27 mouse cellular contexts compared by ENCODE assay signal in genomic region chr15:11053678-11054439, GRCm38 (mm10). TPM values are rescaled to one million over a fixed set of nuclear protein-coding genes. Genes with fewer than 3 reads are reported as not detected.
DNase-seq lines count a peak whose midpoint lies in the region; ATAC-seq and TF ChIP-seq lines count a peak whose summit lies in the region.
"Had no signal": no experiment of that assay in that cellular context is flagged by ENCODE, and none has a peak within 500 bp of the region (broad histone marks: within the 10 kb centered on the region; RNA-seq: fewer than 3 reads in every experiment).

No protein-coding gene starts in this region.

- H3K27ac ChIP-seq in heart, embryonic 10.5 days = no peak overlapping the region
- H3K27ac ChIP-seq in hindbrain, embryonic 13.5 days = no peak overlapping the region
- H3K27ac ChIP-seq in midbrain, embryonic 14.5 days (replicated peaks; ENCODE audit: low read depth, low read length) = no peak overlapping the region
- H3K27ac ChIP-seq: embryonic facial prominence, embryonic 13.5 days; gastrocnemius, adult 2 months; intestine, embryonic 15.5 days; limb, embryonic 10.5 days had no signal

- H3K4me3 ChIP-seq in heart, embryonic 10.5 days = no peak overlapping the region
- no peak overlapping the region for H3K4me3 ChIP-seq in hindbrain, embryonic 13.5 days
- H3K4me3 ChIP-seq in midbrain, embryonic 14.5 days (replicated peaks; ENCODE audit: low read depth, low read length) = no peak overlapping the region
- H3K4me3 ChIP-seq: embryonic facial prominence, embryonic 13.5 days; erythroblast, embryonic 14.5 days; gastrocnemius, adult 2 months; intestine, embryonic 15.5 days; limb, embryonic 10.5 days had no signal

- no peak overlapping the region for H3K9ac ChIP-seq in hindbrain, embryonic 13.5 days
- no peak overlapping the region for H3K9ac ChIP-seq in midbrain, embryonic 14.5 days (replicated peaks; ENCODE audit: low read length)
- H3K9ac ChIP-seq: embryonic facial prominence, embryonic 13.5 days; intestine, embryonic 15.5 days had no signal

- ATAC-seq in hindbrain, embryonic 13.5 days (ENCODE audit: low FRiP score) = peak; percentile 21; the same call in 1 of the 2 replicates
- ATAC-seq in midbrain, embryonic 14.5 days (ENCODE audit: low FRiP score, low TSS enrichment) = peak; percentile 67; the same call in 1 of the 2 replicates
- ATAC-seq: intestine, embryonic 15.5 days; Patski had no signal

- no peak overlapping the region for H3K4me2 ChIP-seq in hindbrain, embryonic 13.5 days
- no peak overlapping the region for H3K4me2 ChIP-seq in midbrain, embryonic 14.5 days (ENCODE audit: low read length)
- H3K4me2 ChIP-seq: embryonic facial prominence, embryonic 13.5 days; heart, embryonic 11.5 days; intestine, embryonic 15.5 days had no signal

- no peaks in the 10 kb centered on the region for H3K27me3 ChIP-seq in heart, embryonic 10.5 days (ENCODE audit: insufficient read depth, poor library complexity, severe bottlenecking)
- no peaks in the 10 kb centered on the region for H3K27me3 ChIP-seq in hindbrain, embryonic 13.5 days
- H3K27me3 ChIP-seq in midbrain, embryonic 14.5 days (ENCODE audit: control insufficient read depth, insufficient read depth, low read length) = no peaks in the 10 kb centered on the region
- H3K27me3 ChIP-seq: CH12.LX; embryonic facial prominence, embryonic 13.5 days; intestine, embryonic 15.5 days had no signal

- H3K36me3 ChIP-seq in heart, embryonic 10.5 days = no peaks in the 10 kb centered on the region
- no peaks in the 10 kb centered on the region for H3K36me3 ChIP-seq in hindbrain, embryonic 13.5 days
- H3K36me3 ChIP-seq in midbrain, embryonic 14.5 days (ENCODE audit: control insufficient read depth, insufficient read depth, low read length) = no peaks in the 10 kb centered on the region
- H3K36me3 ChIP-seq: embryonic facial prominence, embryonic 13.5 days; G1E; intestine, embryonic 15.5 days; limb, embryonic 10.5 days had no signal

- TF ChIP-seq POLR2A in brain, embryonic 14.5 days (IDR thresholded peaks at IDR 0.05; ENCODE audit: borderline replicate concordance, extremely low read depth, insufficient read depth, insufficient read length, poor library complexity, severe bottlenecking) = no peak

- no peaks in the 10 kb centered on the region for H3K9me3 ChIP-seq in heart, embryonic 10.5 days
- H3K9me3 ChIP-seq in hindbrain, embryonic 13.5 days = no peaks in the 10 kb centered on the region
- no peaks in the 10 kb centered on the region for H3K9me3 ChIP-seq in midbrain, embryonic 14.5 days (ENCODE audit: control insufficient read depth, low read length)
- H3K9me3 ChIP-seq: embryonic facial prominence, embryonic 13.5 days; G1E; intestine, embryonic 15.5 days; limb, embryonic 10.5 days had no signal

- TF ChIP-seq CTCF in brain, embryonic 14.5 days (IDR thresholded peaks at IDR 0.05; ENCODE audit: borderline replicate concordance, extremely low read depth, insufficient read depth, insufficient read length) = no peak

- no peaks in the 10 kb centered on the region for H3K4me1 ChIP-seq in heart, embryonic 10.5 days
- peaks cover 7% of the 10 kb centered on the region; the same call in 1 of the 2 replicates for H3K4me1 ChIP-seq in hindbrain, embryonic 13.5 days (replicated peaks)
- no peaks in the 10 kb centered on the region; the same call in 1 of the 2 replicates for H3K4me1 ChIP-seq in midbrain, embryonic 14.5 days (ENCODE audit: control insufficient read depth, insufficient read depth, low read length)
- H3K4me1 ChIP-seq: embryonic facial prominence, embryonic 13.5 days; intestine, embryonic 15.5 days; limb, embryonic 10.5 days had no signal

- DNase-seq in heart, adult 11 months = peak; percentile 61
- no peak for DNase-seq in heart, embryonic 10.5 days (ENCODE audit: low spot score)
- peak; percentile 47 for DNase-seq in brain, embryonic 14.5 days (ENCODE audit: low read depth)
- peak; percentile 46 for DNase-seq in midbrain, embryonic 14.5 days
- DNase-seq in retina, postnatal 1 day = no peak
- DNase-seq in thymus, postnatal 36 days = no peak
- DNase-seq: B cell, adult 2 months; cerebellum, adult 18-20 months; cerebellum, postnatal 25 days; embryo, embryonic 11 days; gastrocnemius, adult 2 months; kidney, adult 9 months; kidney, postnatal 14 days; liver; lung, postnatal 10 days; right cerebral cortex, postnatal 14 days had no signal

- WGBS in heart, embryonic 10.5 days = 65% methylated on average over 10 of the region's 10 CpGs
- 47% methylated on average over 10 of the region's 10 CpGs for WGBS in hindbrain, embryonic 13.5 days
- WGBS in midbrain, embryonic 14.5 days = 9% methylated on average over 10 of the region's 10 CpGs

RNA-seq across cellular contexts. Expression of gene Adamts12, which starts 10.7 kb away (rescaled TPM):
- polyA plus RNA-seq in heart, embryonic 10.5 days (2016; fragmentation: Nextera tagmentation; extraction: Ambion mirVana) = 1.0 and 2.1 TPM in 2 replicates
- 2.0 and 4.9 TPM in 2 replicates for polyA plus RNA-seq in brain, embryonic 14.5 days (2012; rRNA removed)
- polyA plus RNA-seq in hindbrain, embryonic 13.5 days (2015; fragmentation: Nextera tagmentation; extraction: Ambion mirVana) = 2.1 and 2.4 TPM in 2 replicates
- 0.70 and 2.8 TPM in 2 replicates for polyA plus RNA-seq in midbrain, embryonic 14.5 days (2014; fragmentation: Nextera tagmentation; extraction: Ambion mirVana)
- polyA plus RNA-seq: G1E had no signal

RNA-seq across cellular contexts. Expression of gene Rxfp3, which starts 16.1 kb away (rescaled TPM):
- polyA plus RNA-seq in heart, embryonic 10.5 days (2016; fragmentation: Nextera tagmentation; extraction: Ambion mirVana) = 0.05 and 0.48 TPM in 2 replicates
- polyA plus RNA-seq in brain, embryonic 14.5 days (2012; rRNA removed) = 1.0 and 2.3 TPM in 2 replicates
- 3.9 and 4.2 TPM in 2 replicates for polyA plus RNA-seq in hindbrain, embryonic 13.5 days (2015; fragmentation: Nextera tagmentation; extraction: Ambion mirVana)
- 2.5 TPM in 2 replicates for polyA plus RNA-seq in midbrain, embryonic 14.5 days (2014; fragmentation: Nextera tagmentation; extraction: Ambion mirVana)
- polyA plus RNA-seq: erythroblast, embryonic 14.5 days; G1E; heart, embryonic 11.5 days; liver, embryonic 16.5 days; Patski; testis, adult 2 months had no signal

RNA-seq across cellular contexts. Expression of gene Slc45a2, which starts 53.3 kb away (rescaled TPM):
- polyA plus RNA-seq in heart, embryonic 10.5 days (2016; fragmentation: Nextera tagmentation; extraction: Ambion mirVana) = 0.16 TPM in 1 of 2 replicates, not detected in the other
- polyA plus RNA-seq in brain, embryonic 14.5 days (2012; rRNA removed) = 0.09 and 0.11 TPM in 2 replicates
- polyA plus RNA-seq in hindbrain, embryonic 13.5 days (2015; fragmentation: Nextera tagmentation; extraction: Ambion mirVana) = 0.09 and 0.17 TPM in 2 replicates
- 0.36 TPM in 1 of 2 replicates, not detected in the other for polyA plus RNA-seq in midbrain, embryonic 14.5 days (2014; fragmentation: Nextera tagmentation; extraction: Ambion mirVana)
- polyA plus RNA-seq: erythroblast, embryonic 14.5 days; G1E; intestine, embryonic 15.5 days; liver, embryonic 16.5 days; Patski had no signal

Comparison
In these comparisons a context has a peak if more than half of its experiments do, and no peak if none do; other contexts are left out.
1. DNase-seq: peak in heart, adult 11 months (single experiment), brain, embryonic 14.5 days (single experiment) and midbrain, embryonic 14.5 days (single experiment); none in heart, embryonic 10.5 days (single experiment), retina, postnatal 1 day (single experiment) and thymus, postnatal 36 days (0 of 2).